Mouse (Mus musculus): Measurements from ENCODE around the gene Gmeb1. TPM values are rescaled to one million over a fixed set of nuclear protein-coding genes. Genes with fewer than 3 reads are reported as not detected.
"Not testable (repeated sequence)": the region's sequence is repeated elsewhere in the genome, so short reads cannot be mapped to it uniquely, and the experiment has no call there.

The Gmeb1 gene
- total RNA-seq, 2 experiments from 2014 or later = 6.9 to 8.6 TPM

DNA sequence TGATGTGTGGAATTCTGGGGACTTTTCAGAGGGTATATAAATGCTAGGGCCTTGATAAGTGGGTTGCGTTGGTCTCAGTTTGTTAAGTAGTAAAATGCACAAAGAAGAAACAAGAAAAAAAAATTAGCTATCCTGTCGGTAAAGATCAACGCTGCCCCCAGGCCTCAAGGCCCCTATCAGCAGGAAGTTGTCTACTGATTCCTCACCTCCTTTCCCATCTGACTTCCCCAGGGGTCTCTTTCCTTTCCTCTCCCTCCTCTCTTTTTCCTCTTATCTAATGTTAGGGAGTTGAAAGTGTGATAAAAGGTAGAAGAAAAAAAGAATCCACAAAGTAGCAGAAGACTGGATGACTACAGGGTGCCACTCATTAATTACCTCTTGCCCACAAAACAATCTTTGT, 21.0 kb downstream of the Gmeb1 start:
- no peak for DNase-seq
- intact Hi-C loops (cut with DNase I) = no loop called here

DNA sequence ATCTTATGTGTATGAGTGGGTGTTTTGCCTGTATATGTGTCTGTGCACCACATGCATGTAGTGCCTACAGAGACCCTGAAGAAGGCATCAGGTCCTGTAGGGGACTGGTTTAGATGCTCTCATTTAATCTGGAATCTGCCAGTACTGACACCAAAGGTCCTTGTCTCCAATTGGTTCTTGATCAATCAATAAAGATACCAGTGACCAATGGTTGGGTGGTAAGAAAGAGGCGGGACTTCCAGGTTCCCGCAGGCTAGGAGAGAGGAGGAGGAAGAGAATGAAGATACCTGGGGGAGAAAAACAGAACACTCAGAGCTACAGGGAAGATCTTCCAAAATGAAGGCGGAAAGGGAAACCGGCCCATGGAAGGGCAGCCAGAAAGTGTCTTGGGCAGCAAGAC, 23.0 kb downstream of the Gmeb1 start:
- no peak for DNase-seq
- intact Hi-C loops (cut with DNase I) = no loop called here

DNA sequence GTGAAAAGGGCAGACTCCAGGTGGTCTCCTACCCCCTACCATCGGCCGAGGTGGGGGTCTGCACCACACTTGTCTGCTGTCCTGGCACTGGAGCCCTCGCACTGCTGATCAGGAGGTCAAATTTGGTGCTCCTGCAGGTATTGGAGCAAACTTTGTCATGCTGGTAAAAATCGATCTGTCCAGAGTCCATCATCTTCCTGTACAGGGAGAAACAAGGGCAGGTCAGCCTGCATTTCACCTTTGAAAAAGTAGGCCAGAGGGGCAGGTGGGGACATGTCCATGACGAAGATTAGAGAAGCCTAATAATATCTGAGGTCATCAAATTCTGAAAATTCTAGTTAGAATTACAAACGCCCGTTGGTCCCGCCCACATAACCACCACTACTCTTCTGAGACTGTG, 26.7 kb downstream of the Gmeb1 start:
- intact Hi-C loops (cut with DNase I) = no loop called here
- DNase-seq = no peak

DNA sequence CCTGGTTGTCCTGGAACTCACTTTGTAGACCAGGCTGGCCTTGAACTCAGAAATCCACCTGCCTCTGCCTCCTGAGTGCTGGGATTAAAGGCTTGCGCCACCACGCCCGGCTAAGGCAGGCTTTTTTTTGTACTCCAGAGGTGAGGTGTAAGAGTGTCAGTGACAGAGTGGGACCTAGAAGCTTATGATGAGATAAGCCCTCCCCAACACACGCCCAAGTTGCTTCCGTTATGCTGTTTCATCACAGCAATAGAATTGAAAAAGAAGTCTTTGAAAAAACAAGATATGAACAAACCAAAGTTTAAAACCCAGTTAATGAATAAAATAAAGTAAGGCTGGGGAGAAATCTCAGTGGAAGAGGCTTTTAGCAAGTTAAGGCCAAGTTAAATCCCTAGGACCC, 31.0 kb downstream of the Gmeb1 start:
- intact Hi-C loops (cut with DNase I) = no loop called here
- DNase-seq = no peak

DNA sequence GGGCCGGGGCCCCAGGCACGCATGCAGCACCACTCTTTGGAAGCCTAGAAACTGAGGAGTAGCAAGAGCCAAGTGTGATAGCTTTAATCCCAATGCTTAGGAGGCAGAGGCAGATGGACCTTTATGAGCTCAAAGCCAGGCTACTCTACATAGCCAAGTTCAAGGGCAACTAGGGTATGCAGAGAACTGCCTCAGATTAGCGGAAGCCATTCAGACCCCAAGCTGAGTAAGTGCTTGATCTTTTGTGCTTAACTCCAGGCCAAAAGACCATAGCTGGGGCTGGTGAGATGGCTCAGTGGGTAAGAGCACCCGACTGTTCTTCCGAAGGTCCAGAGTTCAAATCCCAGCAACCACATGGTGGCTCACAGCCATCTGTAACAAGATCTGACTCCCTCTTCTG, 39.4 kb downstream of the Gmeb1 start:
- intact Hi-C loops (cut with DNase I); DNase-seq: not testable (repeated sequence)

DNA sequence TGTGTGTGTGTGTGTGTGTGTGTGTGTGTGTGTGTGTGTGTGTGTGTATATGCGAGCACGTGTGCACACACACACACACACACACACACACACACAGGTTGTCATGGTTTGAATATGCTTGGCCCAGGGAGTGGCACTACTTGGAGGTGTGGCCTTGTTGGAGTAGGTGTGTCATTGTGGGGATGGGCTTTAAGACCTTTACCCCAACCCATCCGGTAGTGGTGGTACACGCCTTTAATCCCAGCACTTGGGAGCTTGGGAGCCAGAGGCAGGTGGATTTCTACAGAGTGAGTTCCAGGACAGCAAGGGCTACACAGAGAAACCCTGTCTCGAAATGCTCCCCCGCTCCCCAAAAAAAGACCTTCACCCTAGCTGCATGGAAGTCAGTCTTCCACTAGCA, 43.0 kb downstream of the Gmeb1 start:
- DNase-seq; intact Hi-C loops (cut with DNase I): not testable (repeated sequence)

DNA sequence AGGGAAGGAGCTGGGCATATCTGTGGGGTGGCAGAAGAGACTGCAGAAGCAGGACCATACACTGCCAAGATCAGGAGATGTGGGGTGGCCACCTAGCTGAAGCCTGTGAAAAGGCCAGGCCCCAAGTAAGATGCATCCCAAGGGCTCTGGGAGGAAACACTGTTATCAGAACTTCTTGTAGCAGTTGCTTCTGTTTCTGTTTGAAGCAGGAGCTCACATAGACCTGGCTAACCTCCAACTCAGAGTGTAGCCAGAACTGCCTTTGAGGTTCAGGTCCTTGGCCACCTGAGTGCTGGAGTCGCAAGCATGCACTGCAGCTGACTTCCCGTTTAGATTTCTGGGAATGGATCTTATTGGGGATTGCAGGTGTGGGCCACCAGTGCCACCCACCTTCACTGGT, 43.6 kb downstream of the Gmeb1 start:
- no peak for DNase-seq
- intact Hi-C loops (cut with DNase I) = no loop called here

DNA sequence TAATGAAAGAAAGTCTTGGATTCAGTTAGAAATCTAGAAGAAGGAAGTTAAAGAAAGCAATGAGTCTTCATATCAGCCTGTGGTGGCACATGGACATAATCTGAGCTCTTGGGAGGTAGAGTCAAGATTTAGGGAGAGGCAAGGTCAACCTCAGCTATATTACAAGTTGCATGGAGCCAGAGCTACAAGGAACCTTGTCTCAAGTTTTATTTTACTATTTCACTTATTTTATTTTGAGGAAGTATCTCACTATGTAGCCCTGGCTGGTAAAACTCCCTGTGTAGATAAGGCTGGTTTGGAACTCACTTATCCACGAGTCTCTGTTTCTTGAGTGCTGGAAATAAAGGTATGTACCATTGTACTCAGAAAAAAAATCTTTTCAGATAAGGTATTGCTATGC, 44.8 kb downstream of the Gmeb1 start:
- intact Hi-C loops (cut with DNase I) = no loop called here
- DNase-seq = no peak

DNA sequence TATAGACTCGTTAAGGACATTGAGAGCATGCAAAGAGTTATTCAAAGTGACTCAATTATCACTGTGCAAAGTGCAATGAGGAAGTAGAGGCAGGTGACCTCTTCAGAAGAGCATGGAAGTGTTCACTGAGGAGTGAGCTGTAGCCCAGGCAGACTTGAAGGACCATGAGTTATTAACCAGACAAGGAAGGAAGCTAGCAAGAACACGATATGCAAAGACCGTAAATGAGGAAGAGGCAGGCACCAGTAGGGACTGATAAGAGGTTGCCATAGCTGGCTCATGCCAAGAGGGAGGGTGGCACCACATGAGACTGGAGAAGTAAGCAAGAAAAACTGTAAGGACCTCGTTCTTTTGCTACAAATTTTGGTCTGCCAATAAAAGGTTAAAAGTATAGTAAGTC, 46.6 kb downstream of the Gmeb1 start:
- intact Hi-C loops (cut with DNase I) = loop anchor here (5.0 kb wide), 1 partner anchor 132 kb away; no protein-coding TSS in a partner anchor
- no peak for DNase-seq

DNA sequence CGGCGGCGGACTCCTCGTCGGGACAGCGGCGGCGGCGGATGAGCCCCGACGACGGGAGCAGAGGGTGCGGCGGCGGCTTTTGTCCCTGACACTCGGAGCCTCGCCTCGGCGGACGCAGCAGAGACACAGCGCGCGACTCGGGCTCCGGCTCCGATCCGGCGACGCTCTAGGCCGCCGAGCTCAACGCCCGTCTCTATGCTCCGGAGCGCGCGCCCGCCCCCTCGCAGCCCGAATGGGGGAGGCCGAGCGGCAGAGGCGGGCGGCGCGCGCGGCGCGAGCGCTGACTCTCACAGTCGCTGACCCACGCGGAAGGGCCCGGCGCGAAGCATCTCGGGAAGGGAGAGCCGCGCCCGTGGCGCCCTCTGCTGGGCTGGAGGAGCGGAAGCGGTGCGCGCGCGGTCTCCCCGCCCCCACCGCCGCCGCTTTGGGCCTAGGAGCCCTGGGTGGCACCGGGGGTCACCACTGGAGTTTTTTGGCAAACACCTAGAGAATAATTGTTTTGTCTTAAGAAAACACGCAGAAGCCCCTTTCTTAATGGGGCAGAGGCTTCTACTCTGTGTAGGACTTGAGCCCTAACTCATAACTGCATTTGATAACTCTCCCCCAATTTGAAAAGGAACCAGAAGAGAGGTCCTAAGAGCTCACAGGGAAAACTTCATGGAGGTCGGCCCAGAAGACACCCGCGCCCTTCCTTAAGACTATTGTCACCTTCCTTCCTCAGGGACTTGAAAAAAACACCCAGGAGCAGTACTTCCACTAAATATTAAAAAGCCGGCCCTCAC, 49.3 kb downstream of the Gmeb1 start, which contains the start of gene Ythdf2:
Gene Ythdf2, minus strand, starts transcription at position 351 of the 782 bp plus-strand sequence.
- peak; percentile 95 to 97 for DNase-seq
- intact Hi-C loops (cut with DNase I) = loop anchor here (2.0 to 5.0 kb wide), 2 partner anchors 49 to 135 kb away; partner anchors contain the start of gene Gmeb1

DNA sequence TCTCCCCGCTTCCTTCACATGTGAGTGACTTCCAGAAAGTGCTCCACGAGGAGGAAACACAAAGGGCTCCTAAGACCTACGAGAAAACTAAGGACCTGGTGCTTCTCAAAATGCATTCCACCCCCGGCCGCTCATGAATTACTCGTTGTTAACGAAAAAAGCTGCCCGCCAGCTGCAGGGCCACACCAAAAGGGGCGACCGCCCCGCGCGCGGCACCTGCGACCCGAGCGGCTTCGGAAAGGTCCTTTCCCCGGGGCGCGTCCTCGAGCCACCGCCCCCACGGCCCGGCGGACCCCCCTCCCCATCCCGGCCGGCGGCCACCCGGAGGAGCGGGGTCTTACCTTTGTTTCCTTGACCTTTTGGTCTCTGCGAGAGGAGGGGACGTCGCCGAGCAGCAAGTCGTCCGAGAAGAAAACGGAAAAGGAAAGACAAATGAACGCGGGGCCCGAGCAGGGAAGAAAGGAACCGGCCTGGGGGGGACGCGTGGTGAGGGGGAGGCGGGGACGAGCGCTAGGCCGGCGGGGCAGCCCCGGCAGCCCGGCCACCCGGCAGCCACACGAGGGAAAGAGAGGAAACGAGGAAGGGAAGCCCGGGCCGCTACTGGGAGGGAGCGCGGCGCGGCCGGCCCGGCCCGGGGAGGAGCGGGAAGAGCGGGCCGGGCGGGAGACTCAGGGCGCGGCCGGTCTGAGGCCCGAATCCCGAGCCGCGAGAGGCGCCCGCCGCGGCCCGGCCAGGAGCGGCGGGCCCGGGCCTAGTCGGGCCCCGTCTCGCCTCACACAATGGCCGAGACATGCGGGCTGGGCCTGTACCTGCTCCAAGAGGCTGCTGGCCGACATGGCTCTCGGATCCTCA, 50.1 kb downstream of the Gmeb1 start:
- peak; percentile 4 to 21 for DNase-seq
- intact Hi-C loops (cut with DNase I) = loop anchor here (5.0 kb wide), 1 partner anchor 136 kb away; no protein-coding TSS in a partner anchor

DNA sequence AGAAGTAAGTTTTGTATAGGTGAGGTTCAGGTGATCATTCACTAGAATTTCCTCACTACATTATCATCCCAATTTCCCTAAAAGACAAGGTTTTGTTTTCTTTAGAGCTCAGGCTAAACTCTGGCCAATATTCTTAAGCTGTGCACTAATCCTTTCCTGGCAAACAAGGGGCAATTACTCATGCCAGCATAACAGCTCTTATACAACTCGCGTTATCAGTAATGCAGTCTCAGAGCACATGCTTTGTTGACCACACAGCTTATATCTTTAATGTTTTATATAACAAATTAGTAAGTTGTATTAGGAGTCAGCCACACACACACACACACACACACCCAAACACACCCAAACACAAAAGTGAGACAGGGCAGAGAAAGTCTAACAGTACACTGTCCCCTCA, 51.1 kb downstream of the Gmeb1 start:
- no peak for DNase-seq
- intact Hi-C loops (cut with DNase I) = loop anchor here (5.0 kb wide), 1 partner anchor 137 kb away; no protein-coding TSS in a partner anchor

DNA sequence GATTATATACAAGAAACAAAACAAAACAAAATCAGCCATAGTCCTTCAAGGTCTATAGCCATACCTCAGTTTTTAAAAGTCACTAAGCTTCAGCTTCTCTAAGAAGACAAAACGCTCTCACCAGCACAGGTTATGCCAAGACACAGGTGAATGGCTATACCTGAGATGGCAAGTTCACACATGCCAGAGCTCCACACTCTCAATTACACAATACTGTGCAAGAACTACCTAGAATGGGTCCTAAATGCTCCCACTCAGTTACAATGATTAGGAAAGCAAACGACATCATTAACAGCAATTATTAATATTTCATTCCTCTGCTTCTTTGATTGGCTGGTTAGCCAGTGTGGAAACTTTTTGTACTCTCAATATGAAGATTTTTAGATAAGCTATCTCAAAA, 52.1 kb downstream of the Gmeb1 start:
- no peak for DNase-seq
- intact Hi-C loops (cut with DNase I) = no loop called here

DNA sequence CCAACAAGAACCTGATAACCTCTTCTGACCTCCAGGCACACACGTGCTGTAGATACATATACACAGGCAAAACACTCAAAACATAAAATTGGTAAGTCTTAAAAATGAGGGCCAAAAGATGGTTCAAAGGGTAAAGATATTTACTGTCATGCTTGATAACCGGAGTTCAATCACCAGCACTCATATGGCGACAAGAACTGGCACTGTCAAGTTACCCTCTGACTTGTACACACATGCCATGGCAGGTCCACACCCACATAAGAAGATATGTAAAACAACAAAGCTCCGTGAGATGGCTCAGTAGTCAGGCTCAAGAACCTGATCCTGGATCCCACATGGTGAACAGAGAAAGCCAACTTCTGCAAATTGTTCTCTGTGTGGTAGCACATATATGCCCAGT, 54.1 kb downstream of the Gmeb1 start:
- no peak for DNase-seq
- intact Hi-C loops (cut with DNase I) = no loop called here

DNA sequence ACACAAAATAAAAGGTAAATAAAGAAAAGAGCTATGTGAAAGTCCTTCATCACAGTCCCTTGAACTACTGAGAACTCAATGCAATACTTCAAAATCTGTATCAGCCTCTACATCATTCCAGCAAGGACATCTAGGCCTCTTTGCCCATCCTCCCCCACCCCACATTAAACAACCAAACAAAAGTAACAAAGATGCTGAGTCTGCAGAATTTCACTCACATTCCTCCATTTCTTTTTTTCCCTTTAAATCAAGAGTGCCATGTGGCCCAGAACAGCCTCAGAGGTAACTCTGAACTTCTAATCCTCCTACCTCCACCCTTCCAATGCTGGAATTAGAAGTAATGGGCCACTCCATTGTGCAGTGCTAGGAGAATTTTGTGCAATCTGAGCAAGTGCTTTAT, 62.6 kb downstream of the Gmeb1 start:
- intact Hi-C loops (cut with DNase I) = no loop called here
- no peak for DNase-seq

DNA sequence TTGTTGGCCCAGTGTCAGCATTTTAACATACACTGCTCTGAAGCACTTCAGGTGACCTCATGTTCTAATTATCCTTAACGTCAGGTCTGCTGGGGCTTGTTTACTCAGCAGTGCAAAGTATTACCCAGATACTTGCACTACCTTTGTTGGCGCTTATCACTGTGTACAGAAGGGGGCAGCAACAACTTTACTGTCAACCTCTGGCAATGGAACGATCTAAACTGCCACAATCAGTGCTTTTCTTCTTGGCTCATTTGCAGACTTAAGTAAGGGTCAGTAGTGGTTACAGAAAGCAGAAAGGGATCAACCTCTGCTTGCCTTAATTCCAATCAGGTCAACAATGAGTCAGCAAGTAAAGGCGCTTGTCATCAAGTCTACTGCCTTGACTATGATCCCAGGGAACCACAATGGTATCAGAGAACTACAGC, 63.1 kb downstream of the Gmeb1 start:
- intact Hi-C loops (cut with DNase I) = no loop called here

DNA sequence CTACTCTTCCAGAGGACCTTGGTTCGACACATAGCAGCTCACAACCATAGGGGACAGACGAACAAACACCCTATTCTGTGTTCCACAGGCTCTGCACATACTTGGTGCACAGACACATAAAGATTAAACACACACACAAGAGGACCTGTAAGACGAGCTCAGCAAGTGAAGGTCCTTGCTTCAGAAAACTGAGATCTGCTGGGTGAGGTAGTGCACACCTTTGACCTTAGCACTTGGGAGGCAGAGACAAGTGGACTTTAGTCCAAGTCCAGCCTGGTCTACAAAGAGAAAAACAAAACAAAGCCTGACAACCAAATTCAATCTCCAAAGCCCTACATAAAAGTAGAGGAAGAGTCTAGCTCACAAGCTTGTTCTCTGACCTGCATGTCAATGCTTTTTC, 66.4 kb downstream of the Gmeb1 start:
- DNase-seq = no peak
- intact Hi-C loops (cut with DNase I) = no loop called here

More for the DNA sequence above, 63.1 kb downstream of the Gmeb1 start:
- no peak for DNase-seq

DNA sequence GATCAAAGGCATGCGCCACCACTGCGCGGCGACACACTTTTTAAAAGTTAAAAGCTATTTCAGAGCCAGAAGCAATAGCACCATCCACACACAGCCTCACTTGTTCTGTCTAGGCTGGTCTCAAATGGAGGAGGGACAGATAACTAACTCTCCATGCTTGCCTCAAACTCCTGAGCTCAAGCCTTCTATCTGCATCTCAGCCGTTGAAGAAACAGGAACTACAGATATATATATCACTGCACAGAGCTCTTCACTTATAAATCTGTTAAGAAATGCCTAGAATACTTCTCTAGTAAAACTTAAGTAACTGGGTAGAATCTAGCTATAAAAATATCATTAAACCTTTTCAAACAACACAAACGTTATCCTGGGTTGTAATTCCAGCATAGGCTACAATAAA, 67.0 kb downstream of the Gmeb1 start:
- intact Hi-C loops (cut with DNase I) = no loop called here
- DNase-seq = no peak

DNA sequence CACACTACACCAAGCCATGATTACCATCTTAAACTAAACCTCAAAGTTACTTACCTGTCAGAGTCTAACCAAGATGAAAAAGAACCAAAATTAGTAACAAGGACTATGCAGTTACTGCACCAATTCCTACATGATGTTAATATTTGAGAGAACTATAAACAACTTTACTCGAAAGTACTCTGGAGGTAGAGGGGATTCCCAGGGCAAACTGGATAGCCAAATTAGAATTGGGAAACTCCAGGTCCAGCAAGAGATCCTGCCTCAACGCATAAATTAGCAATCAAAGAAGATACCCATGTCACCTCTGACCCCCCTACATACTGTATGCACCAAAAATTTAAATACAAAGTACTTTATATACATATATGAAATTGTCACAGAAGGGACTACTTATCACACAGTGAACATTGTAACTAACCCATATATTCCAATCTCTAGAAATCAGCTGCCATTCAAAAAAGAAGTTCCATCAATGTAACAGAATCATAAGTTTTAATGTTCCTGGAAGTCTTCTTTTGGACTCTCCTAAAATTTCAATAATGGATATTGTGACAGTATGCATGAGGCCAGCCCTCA, 73.5 kb downstream of the Gmeb1 start:
- no peak for DNase-seq
- intact Hi-C loops (cut with DNase I) = no loop called here

DNA sequence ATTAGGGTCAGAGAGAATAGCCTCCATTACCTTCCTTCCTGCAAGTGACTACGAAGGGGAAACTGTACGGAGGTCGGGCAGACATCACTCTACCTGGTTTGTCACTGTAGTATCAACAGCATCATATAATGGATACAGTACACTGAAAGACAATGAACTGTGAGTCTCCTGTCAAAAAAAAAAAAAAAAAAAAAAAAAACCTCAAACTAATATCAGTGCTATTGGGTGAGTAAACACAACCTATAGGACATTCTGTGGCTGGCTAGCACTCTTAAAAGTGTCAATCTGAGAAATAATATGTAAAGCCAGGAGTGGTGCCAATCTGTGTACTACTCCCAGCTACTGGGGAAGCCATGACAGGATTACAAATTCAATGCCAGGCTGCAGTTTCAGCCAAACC, 78.2 kb downstream of the Gmeb1 start:
- intact Hi-C loops (cut with DNase I) = no loop called here
- DNase-seq = no peak

All from gastrocnemius, postnatal 36 days (tissue).